Mouse (Mus musculus) ovary, postnatal 10 days (tissue): ENCODE measurements around the gene Hoxa9.

Experiments
- DNase-seq: peaks from one replicate; pipeline ENCODE4 v3.0.0; 2022; ENCODE audit warnings: low spot score

The Hoxa9 gene

GRCm38 (mm10) chr6:52228475-52229465 is 2.1 kb downstream of the Hoxa9 start:
- DNase-seq = no peak

- DNase-seq = no peak
These were observed 3.2 kb downstream of the Hoxa9 start for GRCm38 (mm10) chr6:52227470-52228222.

GRCm38 (mm10) chr6:52226569-52227257 is 4.2 kb downstream of the Hoxa9 start:
- no peak for DNase-seq

GRCm38 (mm10) chr6:52225612-52226568 is 5.0 kb downstream of the Hoxa9 start:
- no peak for DNase-seq

- no peak for DNase-seq
These were observed 5.8 kb downstream of the Hoxa9 start for GRCm38 (mm10) chr6:52224895-52225611.

GRCm38 (mm10) chr6:52223939-52224760 is 6.7 kb downstream of the Hoxa9 start:
- no peak for DNase-seq

GRCm38 (mm10) chr6:52222729-52223128 is 8.2 kb downstream of the Hoxa9 start:
- DNase-seq = no peak

- DNase-seq = no peak
These were observed 8.8 kb downstream of the Hoxa9 start for GRCm38 (mm10) chr6:52221993-52222685.

GRCm38 (mm10) chr6:52221337-52221992 is 9.4 kb downstream of the Hoxa9 start, which contains the start of gene Hoxa7:
Gene Hoxa7 (minus strand): TSS chr6:52221854.
- DNase-seq = peak; percentile 94

- DNase-seq = no peak
These were observed 10.0 kb downstream of the Hoxa9 start for GRCm38 (mm10) chr6:52220865-52221310.

- no peak for DNase-seq
These were observed 10.7 kb downstream of the Hoxa9 start for GRCm38 (mm10) chr6:52220003-52220864.

- no peak for DNase-seq
These were observed 11.5 kb downstream of the Hoxa9 start for GRCm38 (mm10) chr6:52219234-52219942.

GRCm38 (mm10) chr6:52218643-52219215 is 12.2 kb downstream of the Hoxa9 start:
- DNase-seq = no peak

- peak; percentile 1 for DNase-seq
These were observed 12.8 kb downstream of the Hoxa9 start for GRCm38 (mm10) chr6:52217895-52218642.

- DNase-seq = peak; percentile 55
These were observed 13.5 kb downstream of the Hoxa9 start for GRCm38 (mm10) chr6:52217459-52217768.
